Mouse (Mus musculus) 3T3-L1 (cell line): Measurements from ENCODE around the gene Cisd1.

Experiments used
- DNase-seq: peaks from one replicate; pipeline ENCODE4 v3.0.0-alpha.2; 2015; ENCODE audit warnings: low read depth, low spot score

Gene Cisd1

DNA sequence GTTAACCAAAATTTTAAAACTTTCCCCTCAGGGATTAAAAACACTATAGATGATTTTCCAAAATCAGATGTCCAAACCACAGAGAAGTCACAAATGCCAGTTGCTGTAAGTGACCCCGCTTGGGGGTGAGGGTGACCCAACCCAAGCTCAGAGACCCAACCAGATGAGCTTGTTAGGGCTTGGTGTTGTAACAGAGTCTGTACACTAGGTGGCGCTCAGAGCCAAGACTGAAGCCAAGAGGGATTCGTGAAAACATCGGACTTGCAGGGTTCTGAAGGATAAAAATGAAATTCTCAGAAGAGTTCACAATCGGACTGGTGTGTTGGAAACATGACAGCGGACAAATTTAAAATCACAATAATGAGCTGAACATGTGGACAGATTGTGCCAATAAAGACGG is 18.0 kb downstream of the Cisd1 start:
- peak; percentile 78 for DNase-seq

DNA sequence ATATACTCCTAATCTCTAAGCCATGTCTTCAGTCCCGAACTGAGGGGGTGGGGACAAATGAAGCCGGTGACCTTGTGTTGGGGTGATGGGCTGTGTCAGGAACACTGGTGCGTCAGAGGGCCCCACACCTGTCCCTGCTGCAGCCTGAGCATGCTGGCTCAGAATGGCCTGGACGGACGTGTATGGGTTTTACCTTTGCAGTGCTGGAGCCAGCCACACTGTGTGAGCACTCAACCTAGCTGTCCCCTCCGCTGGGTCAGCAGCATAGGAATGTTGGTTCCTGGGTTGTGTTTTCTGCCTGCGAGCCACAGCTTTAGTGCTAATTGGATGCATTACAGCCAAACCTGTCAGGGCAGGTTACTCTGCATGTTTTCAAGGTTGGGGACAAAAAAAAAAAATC is 18.6 kb downstream of the Cisd1 start:
- no peak for DNase-seq

DNA sequence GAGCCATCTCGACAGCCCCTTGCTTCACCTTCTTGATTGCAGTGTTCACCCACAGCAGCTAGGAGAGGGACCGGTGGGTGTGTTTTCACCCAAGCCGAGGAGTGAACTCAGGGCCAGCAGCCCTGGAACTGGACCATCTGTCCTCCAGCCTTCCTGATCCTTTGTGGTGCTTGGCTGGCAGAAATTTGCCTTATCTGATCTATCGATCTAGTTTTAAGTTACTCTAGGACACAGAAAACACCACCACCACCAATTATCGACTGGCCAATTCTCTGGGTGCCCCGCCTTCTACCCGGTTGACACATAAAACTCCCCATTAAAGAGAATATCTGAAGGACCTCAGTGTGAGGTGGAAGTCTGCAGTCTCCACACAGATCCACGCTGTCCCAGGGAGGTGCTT is 21.1 kb downstream of the Cisd1 start:
- DNase-seq, result no peak

DNA sequence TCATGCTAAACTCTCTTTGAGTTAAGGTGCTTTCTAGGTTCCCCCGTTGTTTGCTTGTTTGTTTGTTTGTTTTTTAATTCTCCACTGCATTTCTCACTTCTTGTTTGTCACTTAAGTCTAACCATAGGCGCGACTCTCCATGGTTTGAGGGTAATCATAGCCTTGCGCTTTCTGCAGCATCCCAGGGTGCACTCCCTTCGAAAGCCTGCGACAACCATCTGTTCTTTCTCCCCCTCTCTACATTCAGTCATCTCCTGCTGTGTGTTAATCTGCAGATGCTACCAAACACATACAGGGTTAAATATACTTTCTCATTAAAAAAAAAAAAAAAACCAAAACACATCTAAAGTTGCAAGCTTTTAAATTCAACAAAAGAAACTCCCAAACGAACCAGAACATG is 28.3 kb downstream of the Cisd1 start:
- no peak for DNase-seq

DNA sequence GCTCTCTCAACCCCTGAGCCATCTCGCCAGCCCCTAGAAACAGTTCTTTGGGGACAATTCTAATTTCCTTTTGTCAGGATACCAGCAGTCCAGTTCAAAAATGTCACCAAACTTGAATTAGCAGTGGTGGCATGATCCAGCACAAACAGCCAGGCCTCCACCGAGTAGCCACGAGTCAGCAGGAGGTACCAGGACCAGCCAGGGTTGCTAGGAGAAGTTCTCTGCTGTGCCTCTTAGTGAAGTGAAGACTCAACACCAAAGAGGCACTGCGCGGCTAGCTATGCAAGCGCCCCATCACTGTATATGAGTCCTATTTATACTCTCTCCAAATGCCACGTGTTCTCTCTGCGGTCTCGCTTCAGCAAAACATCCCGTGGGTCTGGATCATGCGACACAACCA is 28.7 kb downstream of the Cisd1 start:
- no peak for DNase-seq

DNA sequence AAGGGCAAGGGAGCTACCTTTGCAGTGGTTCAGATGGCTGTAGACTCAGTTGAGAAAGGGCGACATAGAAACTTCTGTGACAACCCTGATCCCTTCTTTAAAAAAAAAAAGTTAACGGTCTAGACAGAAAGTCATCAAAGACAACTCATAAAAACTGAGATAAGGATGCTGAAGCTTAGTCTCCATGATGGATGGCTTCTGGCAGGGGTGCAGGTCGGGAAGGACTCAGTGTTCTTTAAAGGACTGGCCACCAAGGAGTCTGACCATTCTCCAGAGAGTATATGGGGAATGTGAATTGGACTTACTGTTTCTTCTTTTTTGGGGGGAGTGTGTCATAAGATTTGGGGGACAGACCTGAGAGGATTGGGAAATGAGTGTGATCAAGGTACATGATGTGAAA is 30.2 kb downstream of the Cisd1 start:
- DNase-seq, result no peak

DNA sequence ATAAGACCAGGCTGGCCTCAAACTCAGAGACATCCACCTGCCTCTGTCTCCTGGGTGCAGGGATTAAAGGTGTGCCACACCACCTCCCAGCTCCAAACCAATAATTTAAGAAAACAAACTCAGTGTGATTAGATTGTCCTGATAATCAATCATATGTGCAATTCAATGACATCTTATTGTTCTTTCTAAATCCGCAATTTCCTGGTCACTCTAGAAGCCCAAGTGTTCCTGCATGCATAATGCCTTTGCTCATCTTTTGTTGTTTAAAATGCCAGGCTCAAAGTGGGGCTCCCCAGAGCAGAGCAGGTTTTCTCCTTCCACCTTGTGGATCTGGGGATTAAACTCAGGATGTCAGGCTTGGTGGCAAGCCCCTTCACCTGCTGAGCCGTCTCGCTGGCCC is 34.5 kb downstream of the Cisd1 start:
- DNase-seq, result no peak

DNA sequence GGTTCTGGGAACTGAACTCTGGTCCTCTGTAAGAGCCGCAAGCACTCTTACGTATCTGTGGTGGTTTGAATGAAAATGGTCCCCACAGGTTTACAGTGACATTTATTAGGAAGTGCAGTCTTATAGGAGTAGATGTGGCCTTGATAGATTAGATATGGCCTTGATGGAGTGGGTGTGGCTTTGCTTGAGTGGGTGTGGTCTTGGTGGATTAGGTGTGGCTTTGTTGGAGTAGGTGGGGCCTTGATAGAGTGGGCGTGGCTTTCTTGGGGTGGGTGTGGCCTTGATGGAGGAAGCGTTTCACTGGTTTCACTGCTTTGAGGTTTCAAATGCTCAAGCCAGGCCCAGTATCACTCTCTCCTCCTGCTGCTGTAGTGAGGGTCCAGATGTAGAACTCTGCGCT is 36.6 kb downstream of the Cisd1 start:
- no peak for DNase-seq

DNA sequence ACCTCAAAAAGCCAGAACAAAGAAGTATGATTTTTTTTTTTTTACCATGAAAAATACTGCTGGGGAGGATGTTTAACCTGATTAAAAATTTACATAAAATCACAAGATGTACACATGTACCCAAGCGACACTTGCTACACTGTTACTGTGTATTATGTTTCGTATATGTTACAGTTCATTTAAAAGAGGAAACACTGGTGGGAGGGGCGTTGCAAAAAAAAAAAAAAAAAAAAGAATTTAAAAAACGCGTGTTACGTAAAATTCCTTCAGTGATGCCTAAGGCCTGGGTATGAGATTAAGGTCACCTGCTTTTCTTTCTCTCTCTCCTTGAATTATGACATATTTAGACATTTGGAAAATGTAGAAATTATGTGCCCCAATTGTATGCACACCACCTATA is 38.0 kb downstream of the Cisd1 start:
- DNase-seq, result no peak

DNA sequence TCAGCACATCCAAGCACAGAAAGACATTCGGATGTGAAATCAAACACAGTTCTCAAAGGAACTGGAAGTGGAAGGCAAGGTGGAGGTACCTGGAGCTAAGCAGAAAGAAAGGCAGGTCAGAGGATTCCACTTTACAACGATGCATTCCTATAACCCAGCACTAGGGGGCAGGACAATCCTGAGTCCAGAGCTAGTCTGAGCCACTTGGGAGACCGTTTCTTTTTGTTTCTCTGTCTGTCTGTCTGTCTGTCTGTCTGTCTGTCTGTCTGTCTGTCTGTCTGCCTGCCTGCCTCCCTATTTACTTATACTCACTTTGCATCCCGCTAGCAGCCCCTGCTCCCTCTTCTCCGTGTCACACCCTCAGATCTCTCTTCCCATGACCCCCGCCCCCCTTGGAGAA is 38.6 kb downstream of the Cisd1 start:
- peak; percentile 71 for DNase-seq

DNA sequence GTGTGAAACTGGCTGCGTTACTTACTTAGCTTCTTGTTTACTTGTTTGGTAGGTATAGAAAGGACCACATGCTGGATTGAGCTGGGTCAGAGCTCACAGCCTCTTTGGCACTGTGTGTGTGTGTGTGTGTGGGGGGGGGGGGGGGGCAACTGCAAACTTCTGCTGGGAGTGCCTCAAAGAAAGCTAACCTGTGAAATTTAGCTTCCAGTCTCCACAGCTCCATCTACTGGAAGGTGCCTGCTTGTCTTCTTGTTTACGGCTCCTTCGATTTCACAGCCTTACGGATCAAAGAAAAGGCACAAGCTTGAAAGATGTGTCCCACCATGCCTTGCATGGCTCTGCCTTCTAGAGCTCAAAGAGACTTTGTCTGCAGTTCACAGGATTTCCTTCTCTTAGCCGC is 42.3 kb downstream of the Cisd1 start:
- DNase-seq, result peak; percentile 24

DNA sequence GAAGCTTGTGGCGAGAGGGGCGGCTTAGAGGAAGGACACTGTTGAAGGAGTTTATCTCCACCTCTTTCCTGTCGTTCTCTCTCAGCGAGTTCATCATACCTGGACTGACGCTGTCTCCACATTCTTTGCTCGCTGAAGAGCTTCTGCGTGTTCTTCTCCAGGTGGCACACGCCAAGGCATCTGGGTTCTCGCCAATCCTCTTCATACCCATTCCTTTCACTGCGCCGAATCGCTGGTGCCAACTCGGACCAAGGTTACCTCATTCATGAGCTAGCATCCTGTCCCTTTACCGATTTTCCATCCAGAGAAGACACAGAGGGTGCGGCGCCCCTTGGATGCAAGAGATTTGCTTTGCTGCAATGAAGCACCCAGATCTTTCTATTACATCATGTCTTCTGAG is 44.6 kb downstream of the Cisd1 start:
- DNase-seq, result no peak

DNA sequence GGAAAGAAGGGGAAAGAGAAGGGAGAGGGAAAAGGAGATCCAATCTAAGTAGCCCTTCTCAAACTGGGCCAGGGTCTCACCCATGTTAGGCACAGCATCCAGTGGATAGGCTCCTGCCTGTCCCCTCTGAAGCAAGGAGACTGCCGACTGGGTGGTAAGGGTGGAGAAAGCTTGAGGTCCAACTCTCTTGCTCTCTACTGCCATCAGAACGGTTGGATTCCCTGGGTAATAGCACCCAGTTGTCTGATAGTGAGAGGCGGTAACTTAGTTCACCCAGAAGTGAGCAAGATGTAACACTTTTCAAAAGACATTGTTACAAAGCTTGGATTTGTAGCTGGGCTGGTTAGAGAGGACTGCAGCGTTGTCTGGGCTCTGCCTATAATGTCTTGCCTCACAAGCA is 51.5 kb downstream of the Cisd1 start:
- no peak for DNase-seq

DNA sequence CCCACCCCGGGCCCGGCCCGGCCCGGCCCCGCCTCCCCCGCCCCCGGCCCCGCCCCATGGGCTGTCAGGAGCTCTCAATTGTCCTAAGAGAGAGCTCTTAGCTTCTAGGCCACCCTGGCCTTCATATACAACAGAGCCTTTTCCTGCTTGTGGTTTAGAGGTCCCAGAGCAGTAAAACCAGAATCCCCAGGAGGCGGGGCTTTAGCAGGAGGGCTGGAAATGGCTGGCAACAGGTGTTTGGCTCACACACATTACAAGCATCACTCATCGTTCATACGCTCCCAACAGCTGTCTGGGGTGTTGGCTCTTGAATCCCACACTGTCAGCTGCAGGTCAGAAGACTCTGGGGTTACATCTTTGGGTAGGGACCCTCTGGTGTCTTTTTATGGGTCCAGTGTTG is 52.5 kb downstream of the Cisd1 start:
- peak; percentile 12 for DNase-seq

DNA sequence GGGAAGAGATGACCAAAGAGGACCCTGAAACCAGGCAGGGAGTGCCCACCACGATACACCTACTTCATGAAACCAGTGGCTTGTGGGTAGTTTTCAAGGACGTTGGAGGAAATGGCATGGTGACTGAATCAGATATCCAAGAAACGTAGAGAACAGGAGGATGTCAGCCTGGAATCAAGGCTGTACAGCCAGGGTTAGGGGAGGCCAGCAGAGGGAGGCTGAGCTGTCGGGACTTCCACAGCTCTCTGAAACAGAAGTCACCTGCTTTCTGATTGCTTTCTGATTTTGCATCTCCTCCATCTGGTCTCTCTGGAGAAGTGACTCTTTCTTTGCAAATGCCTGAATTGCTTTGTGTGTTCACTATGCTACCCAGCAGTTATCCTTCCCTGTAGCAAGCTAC is 53.0 kb downstream of the Cisd1 start:
- DNase-seq, result no peak

DNA sequence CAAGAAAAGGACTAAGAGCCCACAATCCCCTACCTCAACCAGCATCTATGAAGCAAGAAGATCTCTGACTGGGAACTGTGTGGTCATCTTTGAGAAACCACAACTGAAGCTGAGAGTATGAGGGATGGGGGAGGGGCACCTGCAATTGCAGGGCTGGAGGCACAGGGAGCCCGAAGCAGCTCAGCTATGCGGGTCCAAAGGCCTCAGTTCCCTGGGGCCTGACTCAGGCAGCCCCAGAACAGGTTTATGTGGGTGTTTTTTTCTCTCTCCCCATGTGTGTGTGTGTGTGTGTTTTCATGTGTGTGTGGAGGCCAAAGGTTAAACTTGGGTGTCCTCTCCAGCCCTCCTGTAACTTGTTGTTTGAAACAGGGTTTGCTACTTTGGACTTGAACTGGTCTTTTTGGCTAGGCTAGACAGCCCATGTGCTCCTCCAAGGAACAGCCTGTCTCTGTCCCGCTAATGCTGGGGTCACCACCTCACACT is 53.5 kb downstream of the Cisd1 start:
- peak; percentile 14 for DNase-seq

DNA sequence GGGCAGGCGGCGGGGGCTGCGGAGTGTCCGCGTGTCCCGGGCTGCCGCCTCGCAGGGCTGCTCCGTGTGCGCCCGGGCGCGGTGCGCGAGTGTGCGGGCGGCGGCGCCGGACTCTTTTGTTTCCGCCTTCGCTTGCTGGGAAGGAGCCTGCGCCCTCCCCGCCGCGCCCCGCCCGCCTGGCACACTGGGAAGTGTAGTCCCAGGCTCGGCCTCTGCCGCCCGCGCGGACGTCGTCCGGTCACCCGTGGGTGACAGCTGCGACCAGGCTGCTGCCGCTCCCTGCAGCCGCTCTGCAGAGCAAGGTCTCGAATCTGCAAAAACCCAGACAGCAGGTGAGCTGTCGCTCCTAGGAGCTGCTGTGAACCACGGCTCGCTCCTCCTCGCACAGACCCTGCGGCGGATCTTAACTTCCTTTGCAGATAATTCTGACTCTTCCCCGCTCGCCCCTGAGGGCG is 59.6 kb downstream of the Cisd1 start, which contains the start of gene Ube2d1:
Ube2d1 (minus strand) TSS at position 137 of the 455 bp plus-strand sequence.
- DNase-seq, result peak; percentile 67

DNA sequence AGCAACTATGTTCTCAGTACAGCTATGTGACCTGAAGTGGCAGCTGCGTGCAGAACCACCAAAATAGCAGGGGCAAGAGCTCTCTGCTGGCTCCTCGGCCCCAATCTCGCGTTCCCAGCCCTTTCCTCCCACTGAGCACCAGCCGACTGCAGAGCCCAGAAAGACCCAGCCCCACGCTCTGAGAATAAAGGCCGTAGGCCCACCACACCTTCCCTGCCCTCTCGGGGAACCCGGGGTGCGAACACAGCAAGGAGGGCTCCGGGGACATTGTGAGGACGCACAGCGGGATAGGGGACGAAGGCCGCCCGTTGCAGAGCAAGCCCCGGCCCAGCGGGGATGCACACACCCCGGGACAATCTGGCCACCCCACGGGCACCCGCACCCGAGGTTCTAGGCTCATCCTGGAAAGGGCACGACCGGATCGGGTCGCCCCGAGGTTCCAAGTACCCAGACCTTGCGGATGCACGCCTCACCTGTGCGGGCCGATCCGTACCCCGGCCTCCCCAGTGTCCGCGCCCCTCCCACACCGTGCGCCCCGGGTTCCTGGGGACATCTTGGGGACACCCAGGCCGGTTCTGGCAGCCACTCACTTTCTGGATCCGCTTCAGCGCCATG is 60.1 kb downstream of the Cisd1 start:
- peak; percentile 36 for DNase-seq

DNA sequence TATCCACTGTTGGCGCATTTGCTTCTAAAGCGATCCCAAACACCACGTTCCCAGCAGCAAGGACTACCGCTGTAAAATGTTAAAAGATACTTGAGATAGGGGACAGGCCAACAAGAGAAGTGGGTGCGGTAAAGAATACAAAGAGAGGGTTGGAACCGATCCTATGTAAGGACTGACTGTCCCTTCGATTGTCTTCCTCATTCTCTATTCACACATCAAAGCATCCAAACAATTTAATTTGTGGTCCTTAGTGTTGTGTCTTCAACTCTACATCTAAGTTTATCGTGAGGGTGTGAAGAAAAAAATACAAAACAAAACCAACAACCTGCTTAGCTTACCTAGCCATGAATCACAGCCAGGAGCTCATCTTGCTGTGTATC is 60.6 kb downstream of the Cisd1 start:
- DNase-seq, result no peak
